Comparison of ENCODE assay signal across 19 mouse cellular contexts in the genomic region with DNA sequence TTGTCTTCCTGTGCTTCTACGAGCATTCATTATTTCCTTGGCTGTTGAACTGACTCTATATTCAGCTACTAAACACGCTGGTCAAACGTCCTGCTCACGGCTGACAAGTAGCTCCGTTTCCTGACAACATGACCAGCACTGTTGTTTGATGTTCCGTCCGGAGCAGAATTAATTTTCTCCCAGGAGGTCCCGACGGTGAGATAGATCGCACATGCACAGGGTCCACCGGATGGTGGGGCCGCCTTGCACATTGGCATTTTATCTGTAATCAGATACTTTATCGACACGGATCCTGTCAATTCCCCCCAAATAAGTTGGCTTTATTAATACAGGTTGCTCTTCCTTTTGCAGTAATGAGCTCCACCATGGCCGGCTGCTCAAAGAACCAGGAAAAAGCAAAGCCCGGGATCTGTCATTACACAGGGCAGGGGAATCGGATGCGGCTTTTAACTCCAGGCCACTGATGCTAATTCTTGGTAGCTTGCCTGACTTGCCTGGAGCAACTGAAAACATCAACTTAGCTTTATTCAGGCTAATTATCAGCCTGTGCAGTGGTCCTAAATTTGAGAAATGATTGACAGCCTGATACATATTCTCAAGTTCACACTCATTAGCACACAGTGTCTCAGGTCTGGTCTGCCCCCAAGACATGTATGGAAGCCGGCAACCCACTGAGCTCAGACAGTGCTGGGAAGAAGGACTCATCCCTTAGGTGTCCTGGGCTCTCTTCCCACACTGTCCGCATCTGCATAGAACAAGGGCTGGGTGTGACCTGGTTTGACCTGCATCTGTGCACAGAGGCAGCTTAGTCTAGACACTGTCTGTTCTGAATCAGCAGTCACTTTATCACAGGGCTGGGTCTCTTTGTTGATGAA. TPM values are rescaled to one million over a fixed set of nuclear protein-coding genes. Genes with fewer than 3 reads are reported as not detected.
DNase-seq lines count a peak whose midpoint lies in the region; ATAC-seq and TF ChIP-seq lines count a peak whose summit lies in the region.
"Had no signal": no experiment of that assay in that cellular context is flagged by ENCODE, and none has a peak within 500 bp of the region (broad histone marks: within the 10 kb centered on the region; RNA-seq: fewer than 3 reads in every experiment).

No protein-coding gene starts in this region.

- TF ChIP-seq POLR2A in kidney, adult 2 months (IDR thresholded peaks at IDR 0.05; ENCODE audit: low read depth, low read length), result no peak

- no peak for TF ChIP-seq CTCF in kidney, adult 2 months (conservative IDR thresholded peaks at IDR 0.05; ENCODE audit: insufficient read depth, insufficient read length, low read depth, low read length)

- WGBS in forebrain, embryonic 11.5 days, result 64% methylated on average over 20 of the region's 20 CpGs
- 61% methylated on average over 20 of the region's 20 CpGs for WGBS in forebrain, embryonic 15.5 days
- 65% methylated on average over 20 of the region's 20 CpGs for WGBS in kidney, embryonic 14.5 days
- WGBS in kidney, adult 2 months, result 58% methylated on average over 20 of the region's 20 CpGs
- WGBS in hindbrain, embryonic 15.5 days, result 32% methylated on average over 20 of the region's 20 CpGs

- H3K4me3 ChIP-seq in forebrain, embryonic 11.5 days (ENCODE audit: low read depth, low read length), result no peak overlapping the region
- no peak overlapping the region for H3K4me3 ChIP-seq in forebrain, embryonic 15.5 days
- no peak overlapping the region for H3K4me3 ChIP-seq in kidney, embryonic 14.5 days (ENCODE audit: low read length)
- H3K4me3 ChIP-seq in kidney, adult 2 months (ENCODE audit: insufficient read depth, low read depth, low read length), result no peak overlapping the region
- H3K4me3 ChIP-seq in hindbrain, embryonic 15.5 days, result no peak overlapping the region
- H3K4me3 ChIP-seq: forebrain, embryonic 13.5 days; neural tube, embryonic 15.5 days had no signal

- no peak for DNase-seq in forebrain, embryonic 11.5 days (ENCODE audit: low spot score)
- DNase-seq in kidney, adult 2 months, result no peak
- peak; percentile 71 for DNase-seq in Muller cell, postnatal 12 days (ENCODE audit: inconsistent ontology term)
- DNase-seq in frontal cortex, adult 2 months (ENCODE audit: extremely low spot score in 1 of 2, low spot score in 1 of 2), result no peak
- no peak for DNase-seq in cerebellum, postnatal 4 days (ENCODE audit: low spot score in 2 of 2)
- DNase-seq: cerebellum, adult 9-11 months; gastrocnemius, postnatal 14 days; kidney, adult 8-10 months; kidney, postnatal 25 days; liver; lung, postnatal 14 days; right cerebral cortex, postnatal 4 days had no signal

- H3K4me1 ChIP-seq in forebrain, embryonic 11.5 days (replicated peaks; ENCODE audit: control insufficient read depth, insufficient read depth, low read length), result no peaks in the 10 kb centered on the region
- H3K4me1 ChIP-seq in forebrain, embryonic 15.5 days, result peaks cover 19% of the 10 kb centered on the region
- H3K4me1 ChIP-seq in kidney, embryonic 14.5 days (ENCODE audit: control insufficient read depth, insufficient read depth, low read length), result no peaks in the 10 kb centered on the region
- H3K4me1 ChIP-seq in kidney, adult 2 months (ENCODE audit: control insufficient read depth, insufficient read depth, low read length), result no peaks in the 10 kb centered on the region
- peaks cover 21% of the 10 kb centered on the region for H3K4me1 ChIP-seq in hindbrain, embryonic 15.5 days (replicated peaks)

- ATAC-seq in forebrain, embryonic 11.5 days (replicated peaks; ENCODE audit: low FRiP score), result 0 out of 2 replicates have a peak, but pooled peaks have one; percentile 11
- ATAC-seq in forebrain, embryonic 15.5 days (replicated peaks), result no peak
- 0 out of 2 replicates have a peak, but pooled peaks have one; percentile 47 for ATAC-seq in kidney, embryonic 14.5 days (ENCODE audit: low FRiP score, low TSS enrichment)
- 0 out of 2 replicates have a peak, but pooled peaks have one; percentile 34 for ATAC-seq in hindbrain, embryonic 15.5 days (ENCODE audit: low FRiP score, low read depth)
- ATAC-seq: forebrain, embryonic 13.5 days had no signal

- H3K27ac ChIP-seq in forebrain, embryonic 11.5 days (ENCODE audit: low read depth, low read length), result no peak overlapping the region
- H3K27ac ChIP-seq in forebrain, embryonic 15.5 days (replicated peaks), result no peak overlapping the region
- H3K27ac ChIP-seq in kidney, embryonic 14.5 days (ENCODE audit: low read depth, low read length), result no peak overlapping the region
- no peak overlapping the region for H3K27ac ChIP-seq in kidney, adult 2 months (ENCODE audit: insufficient read depth, low read depth, low read length)
- no peak overlapping the region for H3K27ac ChIP-seq in hindbrain, embryonic 15.5 days (replicated peaks)
- H3K27ac ChIP-seq: forebrain, embryonic 13.5 days; neural tube, embryonic 15.5 days; stomach, postnatal 0 days had no signal

- H3K9ac ChIP-seq in forebrain, embryonic 11.5 days (ENCODE audit: low read length), result no peak overlapping the region
- H3K9ac ChIP-seq in forebrain, embryonic 15.5 days (replicated peaks), result no peak overlapping the region
- H3K9ac ChIP-seq in kidney, embryonic 14.5 days (ENCODE audit: low read depth, low read length), result no peak overlapping the region
- H3K9ac ChIP-seq in hindbrain, embryonic 15.5 days, result no peak overlapping the region
- H3K9ac ChIP-seq: forebrain, embryonic 13.5 days; neural tube, embryonic 15.5 days had no signal

- H3K36me3 ChIP-seq in forebrain, embryonic 11.5 days (ENCODE audit: control insufficient read depth, insufficient read depth, low read length), result no peaks in the 10 kb centered on the region
- no peaks in the 10 kb centered on the region for H3K36me3 ChIP-seq in forebrain, embryonic 15.5 days
- H3K36me3 ChIP-seq in kidney, embryonic 14.5 days (ENCODE audit: control insufficient read depth, insufficient read depth, low read length), result no peaks in the 10 kb centered on the region
- H3K36me3 ChIP-seq in kidney, adult 2 months (ENCODE audit: control insufficient read depth, insufficient read depth, low read length), result no peaks in the 10 kb centered on the region
- no peaks in the 10 kb centered on the region for H3K36me3 ChIP-seq in hindbrain, embryonic 15.5 days
- H3K36me3 ChIP-seq: neural tube, embryonic 15.5 days had no signal

- H3K4me2 ChIP-seq in forebrain, embryonic 11.5 days (ENCODE audit: low read depth, low read length, severe bottlenecking), result no peak overlapping the region
- no peak overlapping the region for H3K4me2 ChIP-seq in forebrain, embryonic 15.5 days (replicated peaks)
- H3K4me2 ChIP-seq in kidney, embryonic 14.5 days (replicated peaks; ENCODE audit: low read depth, low read length), result no peak overlapping the region
- no peak overlapping the region for H3K4me2 ChIP-seq in hindbrain, embryonic 15.5 days
- H3K4me2 ChIP-seq: forebrain, embryonic 13.5 days; neural tube, embryonic 15.5 days had no signal

- H3K9me3 ChIP-seq in forebrain, embryonic 11.5 days (ENCODE audit: control insufficient read depth, low read length), result no peaks in the 10 kb centered on the region
- H3K9me3 ChIP-seq in forebrain, embryonic 15.5 days, result no peaks in the 10 kb centered on the region
- H3K9me3 ChIP-seq in kidney, embryonic 14.5 days (ENCODE audit: control insufficient read depth, low read length), result no peaks in the 10 kb centered on the region
- no peaks in the 10 kb centered on the region for H3K9me3 ChIP-seq in hindbrain, embryonic 15.5 days
- H3K9me3 ChIP-seq: forebrain, embryonic 13.5 days; neural tube, embryonic 15.5 days had no signal

- H3K27me3 ChIP-seq in forebrain, embryonic 11.5 days (ENCODE audit: control insufficient read depth, insufficient read depth, low read length), result no peaks in the 10 kb centered on the region
- no peaks in the 10 kb centered on the region for H3K27me3 ChIP-seq in forebrain, embryonic 15.5 days
- H3K27me3 ChIP-seq in kidney, embryonic 14.5 days (ENCODE audit: control insufficient read depth, insufficient read depth, low read length), result peaks cover 9% of the 10 kb centered on the region; the same call in 1 of the 2 replicates
- H3K27me3 ChIP-seq in kidney, adult 2 months (replicated peaks; ENCODE audit: control insufficient read depth, insufficient read depth, low read length), result no peaks in the 10 kb centered on the region
- H3K27me3 ChIP-seq in hindbrain, embryonic 15.5 days, result peaks cover 4% of the 10 kb centered on the region; the same call in 1 of the 2 replicates
- H3K27me3 ChIP-seq: forebrain, embryonic 13.5 days had no signal

RNA-seq across cellular contexts. Expression of a gene that starts 14.0 kb away (rescaled TPM):
- 0.39 and 0.47 TPM in 2 replicates for polyA plus RNA-seq in forebrain, embryonic 11.5 days (2014; fragmentation: Nextera tagmentation; extraction: Ambion mirVana)
- 1.2 and 1.8 TPM in 2 replicates for polyA plus RNA-seq in forebrain, embryonic 15.5 days (2015; fragmentation: Nextera tagmentation; extraction: Ambion mirVana)
- polyA plus RNA-seq in kidney, embryonic 14.5 days (2014; fragmentation: Nextera tagmentation; extraction: Ambion mirVana), result 0.26 TPM in 1 of 2 replicates, not detected in the other
- 0.19 TPM in 2 replicates for polyA plus RNA-seq in kidney, adult 2 months (2012; rRNA removed)
- 2.2 TPM in 2 replicates for polyA plus RNA-seq in hindbrain, embryonic 15.5 days (2015; fragmentation: Nextera tagmentation; extraction: Ambion mirVana)
- polyA plus RNA-seq in frontal cortex, adult 2 months (2012; rRNA removed), result 8.2 and 9.7 TPM in 2 replicates
- polyA plus RNA-seq: liver, embryonic 16.5 days had no signal

RNA-seq across cellular contexts. Expression of a gene that starts 52.7 kb away (rescaled TPM):
- polyA plus RNA-seq in forebrain, embryonic 11.5 days (2014; fragmentation: Nextera tagmentation; extraction: Ambion mirVana), result 20.5 and 21.5 TPM in 2 replicates
- 14.1 and 16.4 TPM in 2 replicates for polyA plus RNA-seq in forebrain, embryonic 15.5 days (2015; fragmentation: Nextera tagmentation; extraction: Ambion mirVana)
- polyA plus RNA-seq in kidney, embryonic 14.5 days (2014; fragmentation: Nextera tagmentation; extraction: Ambion mirVana), result 18.6 and 21.5 TPM in 2 replicates
- polyA plus RNA-seq in kidney, adult 2 months (2012; rRNA removed), result 12.0 and 12.5 TPM in 2 replicates
- polyA plus RNA-seq in hindbrain, embryonic 15.5 days (2015; fragmentation: Nextera tagmentation; extraction: Ambion mirVana), result 11.5 and 11.9 TPM in 2 replicates
- polyA plus RNA-seq in frontal cortex, adult 2 months (2012; rRNA removed), result 15.5 and 21.8 TPM in 2 replicates

RNA-seq across cellular contexts. Expression of a gene that starts 53.1 kb away (rescaled TPM):
- polyA plus RNA-seq in forebrain, embryonic 11.5 days (2014; fragmentation: Nextera tagmentation; extraction: Ambion mirVana), result 20.5 and 20.6 TPM in 2 replicates
- 9.6 and 10.4 TPM in 2 replicates for polyA plus RNA-seq in forebrain, embryonic 15.5 days (2015; fragmentation: Nextera tagmentation; extraction: Ambion mirVana)
- polyA plus RNA-seq in kidney, embryonic 14.5 days (2014; fragmentation: Nextera tagmentation; extraction: Ambion mirVana), result 28.5 and 33.4 TPM in 2 replicates
- 218 and 240 TPM in 2 replicates for polyA plus RNA-seq in kidney, adult 2 months (2012; rRNA removed)
- 9.3 and 12.0 TPM in 2 replicates for polyA plus RNA-seq in hindbrain, embryonic 15.5 days (2015; fragmentation: Nextera tagmentation; extraction: Ambion mirVana)
- 13.9 and 16.0 TPM in 2 replicates for polyA plus RNA-seq in frontal cortex, adult 2 months (2012; rRNA removed)
